Mouse (Mus musculus) C2C12 (cell line): Measurements from ENCODE around the gene Zfp831. TPM values are rescaled to one million over a fixed set of nuclear protein-coding genes. Genes with fewer than 3 reads are reported as not detected.

ENCODE experiments used
- H3K27me3 ChIP-seq: one replicate; pipeline ENCODE4 v1.6.1; 2011; ENCODE audit not compliant: control insufficient read depth, insufficient read depth, insufficient read length
- H3K36me3 ChIP-seq: one replicate; pipeline ENCODE4 v1.6.1; 2011; ENCODE audit not compliant: control insufficient read depth, insufficient read depth
- H3K4me3 ChIP-seq: one replicate; pipeline ENCODE4 v1.5.1; 2011; ENCODE audit warnings: mild to moderate bottlenecking, control low read depth; ENCODE audit not compliant: poor library complexity, insufficient read depth, severe bottlenecking
- H3K79me2 ChIP-seq: one replicate; pipeline ENCODE4 v1.6.1; 2011; ENCODE audit not compliant: control insufficient read depth, insufficient read depth
- H3K79me3 ChIP-seq: one replicate; pipeline ENCODE4 v1.6.1; 2011; ENCODE audit warnings: low read depth, control low read depth
- H3ac ChIP-seq: one replicate; pipeline ENCODE3; 2011; ENCODE audit warnings: low read depth; ENCODE audit not compliant: control insufficient read depth, insufficient read length
- CEBPB ChIP-seq: IDR thresholded peaks from one replicate; pipeline ENCODE4 v1.6.1; 2011; ENCODE audit warnings: low read depth, mild to moderate bottlenecking, control low read depth, moderate library complexity
- CTCF ChIP-seq: IDR thresholded peaks from one replicate; pipeline ENCODE4 v1.5.1; 2011; ENCODE audit not compliant: control insufficient read depth, insufficient read depth, insufficient read length
- FOSL1 ChIP-seq: IDR thresholded peaks from one replicate; pipeline ENCODE4 v1.8.0; 2011; ENCODE audit warnings: mild to moderate bottlenecking, low read length; ENCODE audit not compliant: poor library complexity, insufficient read depth, severe bottlenecking
- MAX ChIP-seq: IDR thresholded peaks from one replicate; pipeline ENCODE4 v1.6.1; 2011; ENCODE audit warnings: mild to moderate bottlenecking, control low read depth
- MYOD1 ChIP-seq: IDR thresholded peaks from one replicate; pipeline ENCODE4 v1.6.1; 2011; ENCODE audit warnings: low read depth; ENCODE audit not compliant: control insufficient read depth, insufficient read length
- MYOG ChIP-seq: IDR thresholded peaks from one replicate; pipeline ENCODE4 v1.6.1; 2011; ENCODE audit not compliant: control insufficient read depth, insufficient read length; ENCODE audit errors: extremely low read depth
- USF1 ChIP-seq: IDR thresholded peaks from one replicate; pipeline ENCODE4 v1.6.1; 2011; ENCODE audit warnings: low read depth, mild to moderate bottlenecking, control low read depth, moderate library complexity
- polyA plus RNA-seq: library from polyadenylated mRNA; unstranded; fragments of >200 nt; fragmentation: generic; extraction: Trizol; gene quantifications from one replicate; pipeline ENCODE4 v1.2.1, GENCODE M21; 2012; ENCODE audit warnings: missing spikeins

Gene Zfp831
- polyA plus RNA-seq, 1 experiment, result not detected

GRCm38 (mm10) chr2:174606376-174606775, 37.0 kb upstream of the Zfp831 start:
- Histone ChIP-seq H3K27me3 (no peaks in the 10 kb centered on the region), H3K79me3 (no peaks in the 10 kb centered on the region)
- TF ChIP-seq MAX, result no peak
- TF ChIP-seq USF1, result no peak
- TF ChIP-seq FOSL1, result no peak
- TF ChIP-seq CTCF, result no peak
- no peak for TF ChIP-seq MYOD1
- TF ChIP-seq CEBPB, result no peak
- no peak for TF ChIP-seq MYOG

GRCm38 (mm10) chr2:174609892-174610291, 33.4 kb upstream of the Zfp831 start:
- H3K4me3 ChIP-seq, result no peak overlapping the region

More at GRCm38 (mm10) chr2:174606376-174606775, 37.0 kb upstream of the Zfp831 start:
- Histone ChIP-seq H3K79me2 (no peaks in the 10 kb centered on the region), H3K36me3 (no peaks in the 10 kb centered on the region), H3K4me3 (no peak overlapping the region), H3ac (no peak overlapping the region)

GRCm38 (mm10) chr2:174612386-174613063, 30.8 kb upstream of the Zfp831 start:
- no peak for TF ChIP-seq CTCF
- no peak for TF ChIP-seq CEBPB
- no peak for TF ChIP-seq FOSL1
- no peak for TF ChIP-seq MYOD1
- no peak for TF ChIP-seq MAX
- TF ChIP-seq MYOG, result no peak
- TF ChIP-seq USF1, result no peak
- H3ac ChIP-seq, result no peak overlapping the region
- H3K4me3 ChIP-seq, result no peak overlapping the region
- H3K27me3 ChIP-seq, result peaks cover 5% of the 10 kb centered on the region
- H3K79me2 ChIP-seq, result no peaks in the 10 kb centered on the region
- no peaks in the 10 kb centered on the region for H3K36me3 ChIP-seq
- no peaks in the 10 kb centered on the region for H3K79me3 ChIP-seq

More at GRCm38 (mm10) chr2:174609892-174610291, 33.4 kb upstream of the Zfp831 start:
- Histone ChIP-seq H3K79me2 (no peaks in the 10 kb centered on the region), H3ac (no peak overlapping the region), H3K36me3 (no peaks in the 10 kb centered on the region), H3K27me3 (no peaks in the 10 kb centered on the region), H3K79me3 (no peaks in the 10 kb centered on the region)
- TF ChIP-seq USF1 (no peak), CEBPB (no peak), CTCF (no peak), FOSL1 (no peak), MYOG (no peak), MAX (no peak), MYOD1 (no peak)

GRCm38 (mm10) chr2:174613221-174613620, 30.1 kb upstream of the Zfp831 start:
- no peaks in the 10 kb centered on the region for H3K79me3 ChIP-seq
- TF ChIP-seq FOSL1 (no peak), CEBPB (no peak), MYOD1 (no peak), USF1 (no peak), MYOG (no peak), CTCF (no peak), MAX (no peak)
- H3K4me3 ChIP-seq, result no peak overlapping the region
- no peaks in the 10 kb centered on the region for H3K36me3 ChIP-seq
- no peak overlapping the region for H3ac ChIP-seq
- H3K79me2 ChIP-seq, result no peaks in the 10 kb centered on the region
- H3K27me3 ChIP-seq, result peaks cover 5% of the 10 kb centered on the region

- H3ac ChIP-seq, result no peak overlapping the region
- no peak overlapping the region for H3K4me3 ChIP-seq
- no peaks in the 10 kb centered on the region for H3K79me2 ChIP-seq
- H3K36me3 ChIP-seq, result no peaks in the 10 kb centered on the region
- H3K27me3 ChIP-seq, result peaks cover 5% of the 10 kb centered on the region
- no peaks in the 10 kb centered on the region for H3K79me3 ChIP-seq
- no peak for TF ChIP-seq MYOG
- no peak for TF ChIP-seq CEBPB
- TF ChIP-seq CTCF, result no peak
- TF ChIP-seq MAX, result no peak
- TF ChIP-seq MYOD1, result no peak
- no peak for TF ChIP-seq USF1
- TF ChIP-seq FOSL1, result no peak
Measured at GRCm38 (mm10) chr2:174613921-174614441, 29.4 kb upstream of the Zfp831 start.

- H3ac ChIP-seq, result no peak overlapping the region
- H3K27me3 ChIP-seq, result peaks cover 18% of the 10 kb centered on the region
- TF ChIP-seq USF1, result no peak
- TF ChIP-seq CEBPB, result no peak
- TF ChIP-seq FOSL1, result no peak
- no peak for TF ChIP-seq MAX
- TF ChIP-seq MYOG, result no peak
- TF ChIP-seq MYOD1, result no peak
- no peaks in the 10 kb centered on the region for H3K36me3 ChIP-seq
- no peak overlapping the region for H3K4me3 ChIP-seq
- H3K79me3 ChIP-seq, result no peaks in the 10 kb centered on the region
- H3K79me2 ChIP-seq, result no peaks in the 10 kb centered on the region
Measured at GRCm38 (mm10) chr2:174621881-174622280, 21.5 kb upstream of the Zfp831 start.
